Mouse (Mus musculus) kidney, adult 2 months (tissue): ENCODE results near the gene Sdr39u1.

Experiments
- CTCF ChIP-seq: fragments of 200-500 bp; conservative IDR thresholded peaks from 2 replicates; pipeline ENCODE4 v1.5.1; 2011; ENCODE audit warnings: low read depth, mild to moderate bottlenecking, control low read depth, low read length, moderate library complexity, mixed read lengths; ENCODE audit not compliant: insufficient read depth, insufficient read length
- POLR2A ChIP-seq: fragments of 200-500 bp; IDR thresholded peaks from one replicate; pipeline ENCODE4 v1.6.1; 2011; ENCODE audit warnings: low read depth, low read length, control low read depth

DNA sequence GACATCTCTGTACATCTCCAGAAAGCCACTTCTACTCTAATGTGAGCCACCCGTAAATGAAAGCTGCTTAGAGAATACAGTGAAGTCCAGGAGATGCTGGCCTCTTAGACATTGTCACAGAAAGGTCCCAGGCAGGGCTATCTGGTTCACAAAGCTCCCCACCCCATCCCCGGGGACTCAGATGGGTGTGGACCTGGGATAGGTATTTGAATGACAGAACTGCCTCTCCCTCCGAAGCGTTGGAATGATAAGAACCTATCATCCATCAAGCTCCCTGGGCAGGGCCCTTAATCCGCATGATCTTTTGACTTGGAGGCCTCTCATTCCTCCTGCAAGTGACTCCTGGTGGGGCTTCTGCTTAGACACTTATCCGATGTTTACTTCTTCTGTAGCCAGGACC is 49.2 kb downstream of the Sdr39u1 start:
- TF ChIP-seq POLR2A = no peak
- no peak for TF ChIP-seq CTCF
